Mouse (Mus musculus) hindbrain, embryonic 16.5 days (tissue): ENCODE data around the gene Epo. TPM values are rescaled to one million over a fixed set of nuclear protein-coding genes. Genes with fewer than 3 reads are reported as not detected.

Experiments
- ATAC-seq: fragments of 200-750 bp; cut with Nextera tagmentation; 2 replicates; pipeline ENCODE4 v1.8.0; 2017; ENCODE audit warnings: moderate TSS enrichment, moderate library complexity
- H3K27ac ChIP-seq: fragments of 300-500 bp; sonication (generic); 2 replicates; pipeline ENCODE4 v1.5.1; 2014; ENCODE audit warnings: low read depth, mild to moderate bottlenecking, control low read depth, low read length, moderate library complexity
- H3K27me3 ChIP-seq: fragments of 300-500 bp; sonication (generic); replicated peaks from 2 replicates; pipeline ENCODE4 v1.6.1; 2014; ENCODE audit warnings: low read length; ENCODE audit not compliant: control insufficient read depth, insufficient read depth
- H3K36me3 ChIP-seq: fragments of 300-500 bp; sonication (generic); 2 replicates; pipeline ENCODE4 v1.6.1; 2014; ENCODE audit warnings: mild to moderate bottlenecking, low read length, moderate library complexity, mixed read lengths; ENCODE audit not compliant: control insufficient read depth, insufficient read depth
- H3K4me1 ChIP-seq: fragments of 300-500 bp; sonication (generic); 2 replicates; pipeline ENCODE4 v1.6.1; 2014; ENCODE audit warnings: low read depth, low read length; ENCODE audit not compliant: control insufficient read depth, insufficient read depth
- H3K4me2 ChIP-seq: fragments of 300-500 bp; sonication (generic); 2 replicates; pipeline ENCODE4 v1.6.1; 2014; ENCODE audit warnings: mild to moderate bottlenecking, low read length, control low read depth, moderate library complexity
- H3K4me3 ChIP-seq: fragments of 300-500 bp; sonication (generic); 2 replicates; pipeline ENCODE4 v1.5.1; 2014; ENCODE audit warnings: mild to moderate bottlenecking, low read length, control low read depth, moderate library complexity
- H3K9ac ChIP-seq: fragments of 300-500 bp; sonication (generic); 2 replicates; pipeline ENCODE4 v1.6.1; 2014; ENCODE audit warnings: low read depth, mild to moderate bottlenecking, control low read depth, low read length, moderate library complexity
- H3K9me3 ChIP-seq: fragments of 300-500 bp; sonication (generic); 2 replicates; pipeline ENCODE4 v1.6.1; 2014; ENCODE audit warnings: mild to moderate bottlenecking, low read length, moderate library complexity; ENCODE audit not compliant: control insufficient read depth
- WGBS: fragments of 180-500 bp; shearing (Covaris S2); extraction: QIAGEN DNeasy Blood & Tissue Kit; methylation state at CpG from one replicate; pipeline ENCODE4 v1.1.7; 2014; 5-methylcytosine and 5-hydroxymethylcytosine counted together
- polyA plus RNA-seq: library from polyadenylated mRNA; unstranded; fragments of >200 nt; fragmentation: Nextera tagmentation; extraction: Ambion mirVana; gene quantifications from 2 replicates; pipeline ENCODE4 v1.2.1, GENCODE M21; 2015

The Epo gene
- not detected in 2 replicates for polyA plus RNA-seq

GRCm38 (mm10) chr5:137533117-137533827, at the start of gene Epo, which contains the start of gene Gnb2:
TSS of gene Epo (minus strand) at chr5:137533242.
TSS of gene Gnb2 (minus strand) at chr5:137533510.
- Histone ChIP-seq H3K4me2 (peak within 1 kb of the TSS; percentile 69), H3K9ac (peak within 1 kb of the TSS; percentile 98), H3K9me3 (no peaks in the 10 kb centered on the region), H3K27me3 (no peaks in the 10 kb centered on the region), H3K36me3 (peaks cover 10% of the 10 kb centered on the region), H3K27ac (peak within 1 kb of the TSS; percentile 97), H3K4me3 (peak within 1 kb of the TSS; percentile 94), H3K4me1 (peaks cover 22% of the 10 kb centered on the region)
- ATAC-seq: peak; percentile 74
- WGBS: 0% methylated on average over 24 of the region's 40 CpGs

GRCm38 (mm10) chr5:137582702-137583101, 49.7 kb upstream of the Epo start:
- ATAC-seq: no peak
- no peak overlapping the region; the same call in 1 of the 2 replicates for H3K27ac ChIP-seq
- no peaks in the 10 kb centered on the region for H3K36me3 ChIP-seq
- peak overlapping the region; percentile 67 for H3K9ac ChIP-seq
- peaks cover 5% of the 10 kb centered on the region; the same call in 1 of the 2 replicates for H3K4me1 ChIP-seq
- H3K27me3 ChIP-seq: no peaks in the 10 kb centered on the region; the same call in 1 of the 2 replicates
- H3K9me3 ChIP-seq: no peaks in the 10 kb centered on the region
- WGBS: 42% methylated on average over 8 of the region's 8 CpGs
- peak overlapping the region; percentile 32 for H3K4me3 ChIP-seq
- H3K4me2 ChIP-seq: peak overlapping the region; percentile 52

- no peaks in the 10 kb centered on the region for H3K9me3 ChIP-seq
- H3K9ac ChIP-seq: no peak overlapping the region
- no peak overlapping the region for H3K4me3 ChIP-seq
- H3K4me1 ChIP-seq: peaks cover 5% of the 10 kb centered on the region; the same call in 1 of the 2 replicates
- H3K36me3 ChIP-seq: no peaks in the 10 kb centered on the region
- H3K27ac ChIP-seq: no peak overlapping the region
- no peak overlapping the region for H3K4me2 ChIP-seq
- no peak for ATAC-seq
- WGBS: 72% methylated on average over 6 of the region's 6 CpGs
- H3K27me3 ChIP-seq: no peaks in the 10 kb centered on the region; the same call in 1 of the 2 replicates
These were observed 47.2 kb upstream of the Epo start for GRCm38 (mm10) chr5:137580246-137580645.

DNA sequence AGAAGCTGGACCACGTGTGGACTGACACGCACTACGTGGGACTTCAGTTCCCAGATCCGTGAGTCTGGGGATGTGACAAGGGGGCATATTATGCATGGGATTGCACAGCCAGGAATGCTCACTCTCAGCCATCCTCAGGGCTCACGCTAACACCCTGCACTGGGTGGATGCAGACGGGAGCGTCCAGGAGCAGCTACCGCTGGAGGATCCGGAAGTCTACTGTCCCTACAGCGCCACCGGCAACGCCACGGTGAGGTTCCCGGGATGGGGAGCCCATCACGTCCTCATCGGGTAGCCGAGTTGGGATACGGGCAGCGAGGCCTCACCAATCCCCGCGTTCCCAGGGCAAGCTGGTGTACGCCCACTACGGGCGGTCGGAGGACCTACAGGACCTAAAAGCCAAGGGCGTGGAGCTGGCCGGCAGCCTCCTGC, 41.4 kb upstream of the Epo start:
- Histone ChIP-seq H3K4me2 (peak overlapping the region; percentile 52), H3K4me1 (0 out of 2 replicates have a peak, but pooled peaks cover 2% of the 10 kb centered on the region), H3K27ac (no peak overlapping the region), H3K9ac (peak overlapping the region; percentile 58), H3K9me3 (no peaks in the 10 kb centered on the region), H3K27me3 (no peaks in the 10 kb centered on the region), H3K4me3 (peak overlapping the region; percentile 18), H3K36me3 (no peaks in the 10 kb centered on the region)
- WGBS: 7% methylated on average over 27 of the region's 27 CpGs
- ATAC-seq: peak; percentile 58; the same call in 1 of the 2 replicates

- ATAC-seq: no peak
- WGBS: 82% methylated on average over 17 of the region's 17 CpGs
- H3K9me3 ChIP-seq: no peaks in the 10 kb centered on the region
These were observed 37.9 kb upstream of the Epo start for GRCm38 (mm10) chr5:137570691-137571586.

GRCm38 (mm10) chr5:137570181-137570580, 37.1 kb upstream of the Epo start:
- Histone ChIP-seq H3K9me3 (no peaks in the 10 kb centered on the region), H3K27ac (no peak overlapping the region), H3K9ac (no peak overlapping the region), H3K4me1 (peaks cover 4% of the 10 kb centered on the region; the same call in 1 of the 2 replicates), H3K4me3 (no peak overlapping the region), H3K27me3 (no peaks in the 10 kb centered on the region), H3K4me2 (no peak overlapping the region), H3K36me3 (peaks cover 9% of the 10 kb centered on the region; the same call in 1 of the 2 replicates)
- 46% methylated on average over 7 of the region's 7 CpGs for WGBS
- no peak for ATAC-seq

More at GRCm38 (mm10) chr5:137570691-137571586, 37.9 kb upstream of the Epo start:
- H3K27ac ChIP-seq: no peak overlapping the region
- no peak overlapping the region for H3K4me2 ChIP-seq
- 0 out of 2 replicates have a peak, but pooled peaks cover 2% of the 10 kb centered on the region for H3K4me1 ChIP-seq
- no peak overlapping the region for H3K4me3 ChIP-seq
- peaks cover 9% of the 10 kb centered on the region; the same call in 1 of the 2 replicates for H3K36me3 ChIP-seq
- no peaks in the 10 kb centered on the region for H3K27me3 ChIP-seq
- H3K9ac ChIP-seq: no peak overlapping the region

DNA sequence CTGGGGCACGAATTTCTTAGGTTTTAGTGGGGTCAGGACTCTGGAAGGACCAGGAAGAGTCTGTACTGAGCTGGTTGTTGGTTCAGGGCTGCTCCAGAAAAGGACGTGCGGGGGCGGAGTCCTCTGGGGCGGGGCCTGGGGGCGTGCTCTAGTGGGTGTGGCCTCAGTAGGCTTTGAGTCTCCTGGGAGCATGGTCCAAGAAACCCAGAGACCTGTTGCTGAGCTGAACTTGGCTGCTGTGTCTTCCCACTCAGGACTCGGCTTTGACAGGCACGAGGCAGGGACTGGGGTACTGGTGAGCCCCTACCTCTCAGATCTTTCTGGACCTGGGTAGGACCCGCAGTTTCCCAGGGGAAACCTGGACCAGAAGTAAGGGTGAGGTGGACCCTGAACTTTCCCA, 36.6 kb upstream of the Epo start, which contains the start of gene Tfr2:
Gene Tfr2, plus strand, starts transcription at position 176 of the 400 bp plus-strand sequence.
- no peak within 1 kb of the TSS for H3K4me2 ChIP-seq
- no peak within 1 kb of the TSS for H3K9ac ChIP-seq
- H3K36me3 ChIP-seq: peaks cover 10% of the 10 kb centered on the region
- no peak within 1 kb of the TSS for H3K4me3 ChIP-seq
- no peak within 1 kb of the TSS for H3K27ac ChIP-seq
- peaks cover 4% of the 10 kb centered on the region; the same call in 1 of the 2 replicates for H3K4me1 ChIP-seq
- ATAC-seq: no peak
- no peaks in the 10 kb centered on the region for H3K9me3 ChIP-seq
- no peaks in the 10 kb centered on the region for H3K27me3 ChIP-seq
- 37% methylated on average over 9 of the region's 9 CpGs for WGBS

DNA sequence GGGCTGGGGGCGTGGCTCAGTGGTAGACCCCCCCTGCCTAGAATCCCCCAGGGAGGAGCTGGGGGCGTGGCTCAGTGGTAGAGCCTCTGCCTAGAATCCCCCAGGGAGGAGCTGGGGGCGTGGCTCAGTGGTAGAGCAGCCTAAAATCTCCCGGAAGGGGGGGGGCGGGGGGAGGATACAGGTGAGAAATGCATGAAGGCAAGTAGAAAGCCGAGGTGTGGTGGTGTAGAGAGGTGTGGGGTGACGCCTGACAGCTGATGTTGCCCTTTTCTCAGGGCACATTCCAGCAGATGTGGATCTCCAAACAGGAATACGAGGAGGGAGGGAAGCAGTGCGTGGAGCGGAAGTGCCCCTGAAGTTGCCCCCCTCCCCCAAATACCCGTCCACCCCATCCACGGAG, 36.0 kb upstream of the Epo start:
- Histone ChIP-seq H3K9me3 (no peaks in the 10 kb centered on the region), H3K9ac (no peak overlapping the region), H3K27me3 (no peaks in the 10 kb centered on the region), H3K4me1 (peaks cover 2% of the 10 kb centered on the region; the same call in 1 of the 2 replicates), H3K4me3 (no peak overlapping the region), H3K36me3 (peaks cover 13% of the 10 kb centered on the region), H3K27ac (no peak overlapping the region), H3K4me2 (no peak overlapping the region)
- WGBS: 73% methylated on average over 12 of the region's 12 CpGs
- no peak for ATAC-seq
